Mouse (Mus musculus): ENCODE measurements around the gene Ptprd.

Ptprd gene

GRCm38 (mm10) chr4:76025571-76026325 is 2186.0 kb downstream of the Ptprd start:
- DNase-seq (ENCODE audit: low spot score in 2 of 2): no peak

DNA sequence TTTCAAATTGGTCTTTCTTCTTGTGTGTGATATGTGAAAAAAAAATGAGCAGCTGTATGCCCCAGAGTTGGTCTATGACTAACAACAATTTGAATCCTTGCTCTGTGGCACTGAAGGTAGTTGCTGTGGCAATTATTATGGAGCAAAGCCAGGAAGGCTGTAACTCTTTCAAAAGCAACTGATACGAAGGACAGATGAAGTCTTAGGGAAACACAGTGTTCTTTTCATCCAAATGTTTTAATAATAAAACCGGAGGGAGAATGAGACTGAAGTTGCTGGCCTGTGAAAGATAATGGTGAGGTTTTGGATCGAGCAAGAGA is 2187.3 kb downstream of the Ptprd start:
- no peak for DNase-seq (ENCODE audit: low spot score in 2 of 2)

DNA sequence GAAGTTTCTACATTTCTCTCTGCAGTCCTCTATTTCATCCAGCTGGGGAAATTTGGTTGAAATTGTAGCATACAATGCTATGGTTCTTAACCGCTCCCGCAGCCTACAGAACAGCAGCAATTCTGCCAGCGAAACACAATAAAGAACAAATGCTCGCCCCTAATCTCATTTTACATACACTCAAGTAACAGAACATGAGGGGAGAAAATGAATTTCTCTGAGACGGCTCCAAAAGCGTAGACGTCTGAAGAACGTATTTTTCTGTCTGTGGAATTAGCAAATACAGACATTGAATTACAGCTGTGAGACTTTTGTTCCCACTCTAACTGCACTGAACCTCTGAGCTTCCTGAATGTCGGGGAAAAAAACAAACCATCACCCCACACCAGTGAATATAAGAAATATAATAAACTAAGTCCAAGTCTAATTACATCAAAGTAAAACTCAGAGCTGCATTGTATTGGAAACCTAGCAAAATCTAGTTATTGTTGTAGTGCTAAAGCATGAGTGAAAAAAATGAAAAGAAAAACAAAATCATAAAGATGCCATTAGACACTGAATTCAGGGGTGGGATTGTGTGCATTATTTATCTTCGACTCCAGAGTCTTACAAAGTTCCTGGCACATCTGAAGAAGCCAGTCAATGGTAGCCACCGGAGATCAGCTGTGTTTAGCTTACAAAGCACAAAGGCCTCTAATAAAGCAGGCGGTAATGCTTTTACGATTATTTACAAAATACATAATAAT is 2187.8 kb downstream of the Ptprd start:
- DNase-seq (ENCODE audit: low spot score in 2 of 2): no peak

DNA sequence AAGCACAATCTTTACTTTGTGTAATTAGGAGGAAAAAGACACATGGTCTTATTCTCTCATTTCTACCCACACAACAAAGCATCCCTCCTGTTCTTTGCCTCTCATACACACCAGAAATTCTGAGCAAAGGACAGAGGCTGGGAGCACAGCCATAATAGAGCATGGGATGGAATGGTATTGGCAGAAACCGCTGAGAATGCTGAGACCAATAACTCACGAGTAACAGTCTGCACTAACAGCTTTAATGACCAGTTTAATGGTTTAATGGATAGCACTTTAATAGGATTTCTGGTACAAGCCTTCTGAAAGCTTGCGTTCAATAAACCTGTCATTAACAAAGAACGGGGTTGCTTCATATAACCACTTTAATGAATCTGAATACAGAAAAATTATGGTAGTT is 2190.1 kb downstream of the Ptprd start:
- DNase-seq (ENCODE audit: low spot score in 2 of 2): no peak

DNA sequence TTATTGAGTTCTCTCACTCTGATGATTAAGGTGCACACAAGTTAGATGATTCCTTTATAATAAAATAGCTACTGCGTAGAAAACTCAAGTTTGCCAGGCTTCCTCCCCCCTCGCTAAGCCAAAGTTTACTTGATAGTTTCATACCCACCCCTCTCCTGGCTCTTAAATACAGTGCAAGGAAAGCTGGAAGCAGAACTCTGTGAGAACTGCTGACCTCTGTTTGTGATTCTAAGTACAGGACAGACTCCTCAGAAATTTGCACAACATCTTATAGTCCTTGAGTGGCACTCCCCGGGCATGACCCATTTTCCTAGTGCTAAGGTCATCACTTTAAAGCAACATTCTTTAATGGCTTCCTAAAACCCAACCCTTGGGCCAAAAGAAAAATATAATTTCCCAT is 2196.7 kb downstream of the Ptprd start:
- no peak for DNase-seq (ENCODE audit: low spot score in 2 of 2)

DNA sequence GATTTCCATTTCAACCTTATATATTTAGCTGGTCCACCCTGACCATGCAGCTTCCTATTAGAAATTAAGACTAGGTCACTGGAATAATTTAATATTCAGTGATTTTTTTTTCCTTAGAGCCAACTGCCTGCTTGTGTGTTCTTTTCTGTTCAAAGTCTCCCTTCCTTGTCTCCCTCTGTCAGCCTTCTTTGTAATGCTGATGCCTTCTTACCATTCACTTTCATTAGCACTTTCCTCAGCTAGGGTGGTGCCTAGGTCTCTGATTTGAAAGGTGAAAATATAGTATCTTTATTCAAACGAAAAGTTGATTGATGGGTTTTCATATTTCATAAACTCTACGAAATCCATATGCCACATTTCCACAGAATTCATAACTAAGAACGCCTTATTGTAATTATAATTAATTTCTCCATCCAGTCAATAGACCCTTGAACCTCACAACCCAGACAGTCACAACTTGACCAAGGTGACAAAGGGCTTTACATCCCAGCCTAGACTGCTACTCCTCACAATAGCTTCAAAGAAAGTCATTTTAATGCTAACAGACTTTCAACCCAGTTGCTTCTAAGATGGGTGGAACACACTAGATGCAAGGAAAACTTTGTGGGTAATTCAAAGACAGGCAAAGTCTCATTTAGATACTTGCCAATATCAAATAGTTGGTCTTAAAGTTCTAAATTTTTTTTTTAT is 2197.5 kb downstream of the Ptprd start:
- DNase-seq (ENCODE audit: low spot score in 2 of 2): no peak

DNA sequence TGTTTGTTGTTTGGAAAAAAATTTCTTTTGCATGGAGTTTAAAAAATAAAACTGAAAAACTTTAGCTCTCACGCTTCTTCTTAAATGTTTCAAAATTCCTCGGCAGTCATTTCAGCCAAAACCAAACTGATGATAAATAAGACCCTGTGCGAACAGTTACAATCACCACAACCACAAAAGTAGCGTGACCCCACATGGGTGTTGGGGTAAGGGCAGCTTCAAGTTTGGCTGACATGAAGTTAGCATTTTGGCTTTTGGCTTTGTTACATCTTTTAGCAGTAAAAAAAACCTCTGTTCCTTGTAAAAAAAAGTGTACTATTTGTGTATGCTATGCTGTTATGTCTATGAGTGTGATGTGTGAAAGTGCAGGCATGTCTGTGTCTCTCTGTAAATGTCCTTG is 2203.2 kb downstream of the Ptprd start:
- no peak for DNase-seq (ENCODE audit: low spot score in 2 of 2)

GRCm38 (mm10) chr4:76007219-76007618 is 2204.5 kb downstream of the Ptprd start:
- no peak for DNase-seq (ENCODE audit: low spot score in 2 of 2)

- no peak for DNase-seq (ENCODE audit: low spot score in 2 of 2)
Measured at GRCm38 (mm10) chr4:76006717-76007116, 2205.0 kb downstream of the Ptprd start.

GRCm38 (mm10) chr4:76004161-76004560 is 2207.6 kb downstream of the Ptprd start:
- DNase-seq (ENCODE audit: low spot score in 2 of 2): no peak

DNA sequence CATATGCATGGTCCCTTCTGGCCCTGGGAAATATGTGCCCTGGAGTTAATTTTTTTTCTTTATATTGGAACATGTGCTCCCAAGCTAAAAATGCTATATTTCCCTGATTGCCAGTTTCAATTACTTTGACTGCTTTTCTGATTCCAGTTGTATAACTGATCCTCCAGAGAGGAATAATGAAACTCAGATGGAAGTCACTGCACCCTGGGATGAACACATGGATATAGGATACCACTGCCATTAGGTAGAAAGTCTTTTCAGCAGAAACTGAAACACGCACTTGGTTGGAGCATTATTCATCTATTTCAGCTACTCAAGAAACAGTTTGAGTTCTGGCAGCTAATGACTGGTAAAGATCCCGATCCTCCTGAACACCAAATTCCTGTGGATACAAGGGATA is 2211.5 kb downstream of the Ptprd start:
- no peak for DNase-seq (ENCODE audit: low spot score in 2 of 2)

DNA sequence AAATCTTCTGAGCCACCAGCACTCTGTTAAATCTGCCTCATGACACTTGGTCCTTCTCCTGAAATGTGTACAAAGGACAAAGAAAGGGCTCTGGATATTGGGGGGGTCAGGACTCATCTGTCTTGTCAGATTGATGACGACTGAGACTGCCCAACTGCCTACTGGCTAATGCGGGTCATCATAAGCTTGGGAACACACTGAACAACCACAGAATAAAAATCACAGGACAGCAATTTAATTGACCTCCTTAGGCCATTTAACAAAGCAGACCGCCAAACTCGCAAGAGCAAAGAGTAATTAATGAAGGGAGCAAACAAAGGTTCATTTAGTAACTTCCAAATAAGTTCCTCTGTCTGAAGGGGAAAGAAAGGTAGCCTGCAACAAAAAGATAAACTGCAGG is 2215.9 kb downstream of the Ptprd start:
- DNase-seq (ENCODE audit: low spot score in 2 of 2): no peak

DNA sequence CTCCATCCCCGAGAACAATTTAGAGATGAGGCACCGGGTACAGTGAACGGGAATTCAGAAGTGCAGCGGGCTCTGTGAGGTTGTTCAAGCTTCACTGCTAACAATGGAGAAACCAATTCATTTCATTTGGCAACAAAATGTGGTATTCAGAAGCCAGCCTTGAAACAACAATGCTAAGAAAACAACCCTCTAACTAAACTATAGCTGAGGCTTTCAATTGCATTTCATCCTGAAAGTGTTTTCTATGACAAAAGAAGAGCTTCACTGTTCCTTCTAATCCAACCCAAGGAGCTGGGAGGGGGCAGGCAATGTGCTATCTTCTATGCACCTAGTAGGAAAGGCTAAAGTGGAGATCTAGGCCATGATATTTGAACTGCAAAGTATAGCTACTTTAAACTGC is 2217.2 kb downstream of the Ptprd start:
- no peak for DNase-seq (ENCODE audit: low spot score in 2 of 2)

- DNase-seq (ENCODE audit: low spot score in 2 of 2): no peak
Measured at GRCm38 (mm10) chr4:75993092-75993491, 2218.7 kb downstream of the Ptprd start.

GRCm38 (mm10) chr4:75991621-75992245 is 2220.0 kb downstream of the Ptprd start:
- DNase-seq (ENCODE audit: low spot score in 2 of 2): no peak

DNA sequence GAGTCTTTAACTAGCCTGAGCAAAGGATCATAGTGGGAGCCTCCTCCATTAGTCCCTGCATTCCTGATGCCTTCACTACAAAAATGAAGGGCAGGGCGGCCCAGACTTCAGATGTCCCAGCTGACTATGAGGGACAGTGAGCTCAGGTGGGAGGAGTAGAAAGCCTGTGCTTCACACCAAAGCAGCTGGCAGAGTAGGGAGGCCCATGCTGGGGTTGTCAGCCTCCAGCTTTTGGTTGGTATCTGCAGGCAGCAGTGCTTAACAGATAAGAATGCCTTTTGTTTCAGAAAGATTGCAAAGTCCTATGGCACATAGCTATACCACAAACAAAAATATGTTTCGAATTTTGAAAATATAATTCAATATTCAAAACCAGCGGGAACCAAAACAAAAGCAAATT is 2237.0 kb downstream of the Ptprd start:
- DNase-seq (ENCODE audit: low spot score in 2 of 2): no peak

GRCm38 (mm10) chr4:75973322-75973721 is 2238.4 kb downstream of the Ptprd start:
- DNase-seq (ENCODE audit: low spot score in 2 of 2): no peak

- no peak for DNase-seq (ENCODE audit: low spot score in 2 of 2)
Measured at GRCm38 (mm10) chr4:75969961-75970360, 2241.8 kb downstream of the Ptprd start.

DNA sequence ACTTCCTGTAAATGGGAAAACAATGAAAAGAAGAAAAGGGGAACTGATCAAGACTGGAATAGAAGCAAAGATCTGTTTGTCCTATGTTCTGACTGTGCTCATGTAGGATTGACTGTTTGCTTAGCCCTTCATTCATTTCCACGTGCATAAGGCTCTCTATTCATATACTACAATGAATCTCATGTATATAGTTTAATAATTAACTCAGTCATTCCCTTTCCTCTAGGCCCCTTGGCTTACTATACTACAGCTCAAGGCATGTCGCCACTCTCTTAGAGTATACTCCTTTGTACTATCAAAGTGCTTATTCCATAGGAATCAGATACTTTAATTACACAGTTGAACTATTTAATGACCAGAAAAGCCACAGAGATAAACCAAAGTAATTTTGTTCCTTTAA is 2243.1 kb downstream of the Ptprd start:
- DNase-seq (ENCODE audit: low spot score in 2 of 2): no peak

GRCm38 (mm10) chr4:75965810-75966209 is 2246.0 kb downstream of the Ptprd start:
- DNase-seq (ENCODE audit: low spot score in 2 of 2): no peak

DNA sequence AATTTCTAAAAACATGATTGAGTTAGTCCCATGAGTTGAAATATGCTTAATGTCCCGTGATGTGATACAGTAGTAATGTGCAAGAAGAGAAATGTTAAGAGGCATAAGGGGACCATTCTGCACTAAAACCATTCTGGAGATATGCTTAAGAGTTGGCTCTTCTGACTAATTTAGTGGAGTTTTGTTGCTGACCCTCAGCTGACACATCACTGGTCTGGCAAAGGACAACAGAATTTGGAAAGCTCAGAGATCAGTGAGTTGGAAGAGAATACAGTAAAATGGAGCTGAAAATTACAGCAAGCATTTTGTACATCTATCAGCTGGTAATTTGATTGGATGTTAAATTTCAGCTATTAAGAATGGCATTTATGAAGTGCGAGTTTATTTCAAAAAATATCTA is 2248.8 kb downstream of the Ptprd start:
- no peak for DNase-seq (ENCODE audit: low spot score in 2 of 2)

- DNase-seq (ENCODE audit: low spot score in 2 of 2): no peak
Measured at GRCm38 (mm10) chr4:75961865-75962264, 2249.9 kb downstream of the Ptprd start.
